Mouse (Mus musculus): ENCODE data around the gene Olfr298. TPM values are rescaled to one million over a fixed set of nuclear protein-coding genes. Genes with fewer than 3 reads are reported as not detected.

Gene Olfr298
- polyA plus RNA-seq (2017; shearing (Covaris generic)), result not detected

DNA sequence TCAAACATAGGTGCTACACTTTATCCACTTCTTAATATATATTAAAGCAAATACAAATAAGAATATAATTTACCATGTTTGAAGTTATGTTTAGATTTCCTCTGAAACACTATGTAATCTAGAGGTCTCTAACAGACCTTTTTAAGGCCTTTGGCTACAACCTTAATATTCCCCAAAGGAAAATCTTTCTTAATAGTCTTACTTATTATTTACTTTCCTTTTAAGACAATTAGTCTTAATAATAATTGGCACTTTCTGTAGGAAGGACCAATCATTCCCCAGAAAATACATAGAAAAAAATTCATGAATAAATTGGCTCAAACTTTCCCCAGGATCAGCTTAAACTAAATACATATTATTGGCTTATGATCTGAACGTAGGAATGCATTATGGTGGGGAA, at the start of gene Olfr298:
Gene Olfr298 (minus strand): TSS at position 101 of the 400 bp plus-strand sequence.
- ATAC-seq, result no peak

DNA sequence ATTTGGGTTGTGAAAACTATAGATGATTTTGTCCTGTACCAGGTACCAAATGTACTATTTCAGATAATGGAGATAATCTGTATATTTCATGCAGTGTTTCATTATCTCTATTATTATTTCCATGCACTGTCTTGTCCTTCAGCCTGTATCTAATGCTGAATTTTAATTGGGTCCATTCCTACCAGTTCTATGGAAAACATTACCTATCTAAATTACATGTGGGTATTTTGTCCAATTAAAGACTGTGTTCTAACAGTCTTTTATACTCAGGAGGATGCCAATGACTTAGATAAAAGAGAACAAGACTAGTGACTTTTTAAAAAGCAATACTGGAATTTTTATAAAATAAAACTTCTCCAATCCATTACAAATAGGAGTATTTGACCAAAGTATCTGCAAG, 27.4 kb upstream of the Olfr298 start, which contains the start of gene Olfr297:
Gene Olfr297 (plus strand): TSS at position 301 of the 400 bp plus-strand sequence.
- ATAC-seq, result no peak

- no peak for ATAC-seq
These were observed 32.7 kb downstream of the Olfr298 start, which contains the start of gene Olfr299 for GRCm38 (mm10) chr7:86459621-86460020. Olfr299 (plus strand) TSS chr7:86459921.

Other genes starting within 250 kb of the Olfr298 start
- gene Vmn2r76, start 246.2 kb downstream of the Olfr298 start, polyA plus RNA-seq (2017; shearing (Covaris generic)), result under 1 TPM; 0.03 to 0.08 TPM
- gene Olfr310, start 215.3 kb downstream of the Olfr298 start, polyA plus RNA-seq (2017; shearing (Covaris generic)), result not detected
- gene Olfr309, start 178.8 kb downstream of the Olfr298 start, polyA plus RNA-seq (2017; shearing (Covaris generic)), result not detected
- gene Olfr308, start 166.9 kb downstream of the Olfr298 start, polyA plus RNA-seq (2017; shearing (Covaris generic)), result not detected
- gene Olfr307, start 154.9 kb downstream of the Olfr298 start, polyA plus RNA-seq (2017; shearing (Covaris generic)), result not detected
- not detected for gene Olfr305, start 125.6 kb downstream of the Olfr298 start, polyA plus RNA-seq (2017; shearing (Covaris generic))
- not detected for gene Olfr304, start 105.8 kb downstream of the Olfr298 start, polyA plus RNA-seq (2017; shearing (Covaris generic))
- gene Olfr303, start 94.7 kb downstream of the Olfr298 start, polyA plus RNA-seq (2017; shearing (Covaris generic)), result not detected
- gene Olfr301, start 88.6 kb downstream of the Olfr298 start, polyA plus RNA-seq (2017; shearing (Covaris generic)), result not detected
- not detected for gene Olfr299, start 32.6 kb downstream of the Olfr298 start, polyA plus RNA-seq (2017; shearing (Covaris generic))
- gene Olfr297, start 27.5 kb upstream of the Olfr298 start, polyA plus RNA-seq (2017; shearing (Covaris generic)), result not detected
- not detected for gene Olfr295, start 91.4 kb upstream of the Olfr298 start, polyA plus RNA-seq (2017; shearing (Covaris generic))
- gene Olfr294, start 124.2 kb upstream of the Olfr298 start, polyA plus RNA-seq (2017; shearing (Covaris generic)), result not detected
- gene Olfr293, start 156.6 kb upstream of the Olfr298 start, polyA plus RNA-seq (2017; shearing (Covaris generic)), result not detected
- gene Olfr292, start 195.8 kb upstream of the Olfr298 start, polyA plus RNA-seq (2017; shearing (Covaris generic)), result not detected

Measured in activated CD4-positive, CD25-positive, alpha-beta regulatory T cell, adult 4 months (primary cell).